Mouse (Mus musculus) gastrocnemius, adult 2 months (tissue): ENCODE data around the gene Sae1. TPM values are rescaled to one million over a fixed set of nuclear protein-coding genes. Genes with fewer than 3 reads are reported as not detected.

Experiments used
- DNase-seq: peaks from one replicate; pipeline ENCODE4 v3.0.0; 2022
- H3K27ac ChIP-seq: fragments of 200-600 bp; 2 replicates; pipeline ENCODE4 v1.8.1; 2022; ENCODE audit warnings: mild to moderate bottlenecking
- H3K4me3 ChIP-seq: fragments of 200-600 bp; 2 replicates; pipeline ENCODE4 v1.8.1; 2022; ENCODE audit warnings: mild to moderate bottlenecking, moderate library complexity
- CTCF ChIP-seq: fragments of 200-600 bp; IDR thresholded peaks from 2 replicates; pipeline ENCODE4 v1.8.1; 2022; ENCODE audit warnings: antibody characterized with exemption, mild to moderate bottlenecking, moderate library complexity
- intact Hi-C: fragments of 180-260 bp; cut with DNase I; formaldehyde crosslinking; loops from one replicate; pipeline ENCODE4 v1.15.1; 2025
- long read RNA-seq, 2 experiments: library from polyadenylated mRNA; stranded (forward); transcript quantifications; one replicate each; pipeline ENCODE4 v2.0.0; 2021
- total RNA-seq, 2 experiments: library from RNA; stranded (reverse); gene quantifications; 2 replicates each; pipeline ENCODE4 v1.2.3; 2021

Gene Sae1
- 10 to 100 TPM; 21.6 to 34.8 TPM for total RNA-seq
- long read RNA-seq, experiment 1, transcript Sae1-201 (9 exons, 1,875 nt), result major isoform, 73 of 78 reads
- long read RNA-seq, experiment 1, partial matches to known transcripts, result 0 of 78 reads
- long read RNA-seq, experiment 1, other reads (novel, unspliced or antisense), result 5 of 78 reads
- long read RNA-seq, experiment 2, transcript Sae1-201 (9 exons, 1,875 nt), result major isoform, 70 of 73 reads
- long read RNA-seq, experiment 2, partial matches to known transcripts, result 0 of 73 reads
- long read RNA-seq, experiment 2, other reads (novel, unspliced or antisense), result 3 of 73 reads

GRCm38 (mm10) chr7:16387160-16388041 lies at the start of gene Sae1:
TSS of gene Sae1 (minus strand) at chr7:16387806.
- Histone ChIP-seq H3K27ac (peak within 1 kb of the TSS; percentile 87), H3K4me3 (peak within 1 kb of the TSS; percentile 99)
- intact Hi-C loops, result no loop called here
- peak; percentile 99 for DNase-seq
- no peak for TF ChIP-seq CTCF

- Histone ChIP-seq H3K4me3 (no peak overlapping the region), H3K27ac (no peak overlapping the region)
- intact Hi-C loops, result no loop called here
- TF ChIP-seq CTCF, result no peak
- no peak for DNase-seq
Measured at GRCm38 (mm10) chr7:16435088-16435487, 47.5 kb upstream of the Sae1 start.

- H3K27ac ChIP-seq, result no peak overlapping the region
- no peak for TF ChIP-seq CTCF
- DNase-seq, result no peak
- intact Hi-C loops, result no loop called here
- H3K4me3 ChIP-seq, result no peak overlapping the region
Measured at GRCm38 (mm10) chr7:16433352-16433971, 45.9 kb upstream of the Sae1 start.

- H3K4me3 ChIP-seq, result no peak overlapping the region
- intact Hi-C loops, result loop anchor here (1.0 to 10.0 kb wide), 2 partner anchors 30 to 51 kb away; no protein-coding TSS in a partner anchor
- peak; percentile 98 for TF ChIP-seq CTCF
- DNase-seq, result peak; percentile 92
- H3K27ac ChIP-seq, result no peak overlapping the region
Measured at GRCm38 (mm10) chr7:16426129-16426729, 38.6 kb upstream of the Sae1 start.

- intact Hi-C loops, result loop anchor here (1.0 to 10.0 kb wide), 2 partner anchors 29 to 51 kb away; no protein-coding TSS in a partner anchor
Measured at GRCm38 (mm10) chr7:16425721-16426120, 38.1 kb upstream of the Sae1 start.

GRCm38 (mm10) chr7:16423731-16424130 lies 36.1 kb upstream of the Sae1 start:
- Histone ChIP-seq H3K27ac (no peak overlapping the region), H3K4me3 (no peak overlapping the region)
- DNase-seq, result no peak
- no peak for TF ChIP-seq CTCF
- intact Hi-C loops, result loop anchor here (10.0 kb wide), 1 partner anchor 49 kb away; no protein-coding TSS in a partner anchor

More at GRCm38 (mm10) chr7:16425721-16426120, 38.1 kb upstream of the Sae1 start:
- Histone ChIP-seq H3K4me3 (no peak overlapping the region), H3K27ac (no peak overlapping the region)
- no peak for DNase-seq
- TF ChIP-seq CTCF, result no peak

- TF ChIP-seq CTCF, result no peak
- no peak overlapping the region for H3K4me3 ChIP-seq
- intact Hi-C loops, result loop anchor here (10.0 kb wide), 1 partner anchor 48 kb away; no protein-coding TSS in a partner anchor
Measured at GRCm38 (mm10) chr7:16422222-16422856, 34.7 kb upstream of the Sae1 start.

GRCm38 (mm10) chr7:16420493-16421118 lies 33.0 kb upstream of the Sae1 start:
- intact Hi-C loops, result loop anchor here (10.0 kb wide), 1 partner anchor 46 kb away; no protein-coding TSS in a partner anchor
- Histone ChIP-seq H3K27ac (no peak overlapping the region), H3K4me3 (no peak overlapping the region)
- TF ChIP-seq CTCF, result no peak
- no peak for DNase-seq

More at GRCm38 (mm10) chr7:16422222-16422856, 34.7 kb upstream of the Sae1 start:
- no peak for DNase-seq
- no peak overlapping the region for H3K27ac ChIP-seq

GRCm38 (mm10) chr7:16418713-16419112 lies 31.1 kb upstream of the Sae1 start:
- no peak for TF ChIP-seq CTCF
- no peak for DNase-seq
- Histone ChIP-seq H3K27ac (no peak overlapping the region), H3K4me3 (no peak overlapping the region)
- intact Hi-C loops, result no loop called here

GRCm38 (mm10) chr7:16417141-16417771 lies 29.6 kb upstream of the Sae1 start:
- H3K27ac ChIP-seq, result peak overlapping the region; percentile 84
- peak overlapping the region; percentile 13 for H3K4me3 ChIP-seq
- TF ChIP-seq CTCF, result no peak
- intact Hi-C loops, result no loop called here
- DNase-seq, result peak; percentile 66

- intact Hi-C loops, result no loop called here
- DNase-seq, result no peak
- no peak for TF ChIP-seq CTCF
- Histone ChIP-seq H3K4me3 (no peak overlapping the region), H3K27ac (peak overlapping the region; percentile 84)
Measured at GRCm38 (mm10) chr7:16415426-16415825, 27.8 kb upstream of the Sae1 start.
